Mouse (Mus musculus) embryonic facial prominence, embryonic 15.5 days (tissue): ENCODE results near the gene Furin. TPM values are rescaled to one million over a fixed set of nuclear protein-coding genes. Genes with fewer than 3 reads are reported as not detected.

Source experiments
- ATAC-seq: fragments of 200-750 bp; cut with Nextera tagmentation; 2 replicates; pipeline ENCODE4 v1.8.0; 2017; ENCODE audit warnings: low read depth, moderate TSS enrichment; ENCODE audit not compliant: insufficient number of reproducible peaks, low FRiP score, low TSS enrichment
- H3K27ac ChIP-seq: fragments of 300-500 bp; sonication (generic); replicated peaks from 2 replicates; pipeline ENCODE4 v1.5.1; 2015; ENCODE audit warnings: mild to moderate bottlenecking, inconsistent platforms
- H3K27me3 ChIP-seq: fragments of 300-500 bp; sonication (generic); 2 replicates; pipeline ENCODE4 v1.6.1; 2015; ENCODE audit warnings: inconsistent platforms
- H3K36me3 ChIP-seq: fragments of 300-500 bp; sonication (generic); 2 replicates; pipeline ENCODE4 v1.6.1; 2015; ENCODE audit warnings: mild to moderate bottlenecking, inconsistent platforms
- H3K4me1 ChIP-seq: fragments of 300-500 bp; sonication (generic); 2 replicates; pipeline ENCODE4 v1.6.1; 2015; ENCODE audit warnings: inconsistent platforms
- H3K4me2 ChIP-seq: fragments of 300-500 bp; sonication (generic); replicated peaks from 2 replicates; pipeline ENCODE4 v1.6.1; 2015; ENCODE audit warnings: mild to moderate bottlenecking, inconsistent platforms
- H3K4me3 ChIP-seq: fragments of 300-500 bp; sonication (generic); replicated peaks from 2 replicates; pipeline ENCODE4 v1.5.1; 2015; ENCODE audit warnings: mild to moderate bottlenecking, inconsistent platforms
- H3K9ac ChIP-seq: fragments of 300-500 bp; sonication (generic); 2 replicates; pipeline ENCODE4 v1.6.1; 2015; ENCODE audit warnings: inconsistent platforms
- H3K9me3 ChIP-seq: fragments of 300-500 bp; sonication (generic); replicated peaks from 2 replicates; pipeline ENCODE4 v1.6.1; 2016; ENCODE audit warnings: inconsistent platforms
- WGBS: fragments of 180-500 bp; shearing (Covaris S2); methylation state at CpG from one replicate; pipeline ENCODE4 v1.1.7; 2015; 5-methylcytosine and 5-hydroxymethylcytosine counted together
- polyA plus RNA-seq: library from polyadenylated mRNA; unstranded; fragments of >200 nt; fragmentation: Nextera tagmentation; extraction: Ambion mirVana; gene quantifications from 2 replicates; pipeline ENCODE4 v1.2.1, GENCODE M21; 2015

Gene Furin
- polyA plus RNA-seq, 1 experiment from 2014 or later = 16.0 TPM

- WGBS = 65% methylated on average over 5 of the region's 5 CpGs
- Histone ChIP-seq H3K9ac (no peak overlapping the region), H3K9me3 (no peaks in the 10 kb centered on the region), H3K27ac (no peak overlapping the region), H3K4me1 (no peaks in the 10 kb centered on the region), H3K27me3 (no peaks in the 10 kb centered on the region), H3K4me2 (no peak overlapping the region), H3K36me3 (no peaks in the 10 kb centered on the region), H3K4me3 (no peak overlapping the region)
- ATAC-seq = no peak
Observed at GRCm38 (mm10) chr7:80412781-80413180, 7.5 kb upstream of the Furin start.

- H3K4me3 ChIP-seq = no peak overlapping the region
- no peak overlapping the region for H3K4me2 ChIP-seq
- no peaks in the 10 kb centered on the region for H3K9me3 ChIP-seq
- ATAC-seq = no peak
- WGBS = 72% methylated on average over 10 of the region's 10 CpGs
- no peak overlapping the region for H3K9ac ChIP-seq
- no peaks in the 10 kb centered on the region for H3K4me1 ChIP-seq
- H3K36me3 ChIP-seq = no peaks in the 10 kb centered on the region
- H3K27me3 ChIP-seq = no peaks in the 10 kb centered on the region
- no peak overlapping the region for H3K27ac ChIP-seq
Observed at GRCm38 (mm10) chr7:80412279-80412678, 7.0 kb upstream of the Furin start.

GRCm38 (mm10) chr7:80410380-80410779 is 5.1 kb upstream of the Furin start:
- Histone ChIP-seq H3K27ac (no peak overlapping the region), H3K4me3 (no peak overlapping the region), H3K9me3 (no peaks in the 10 kb centered on the region), H3K4me2 (no peak overlapping the region), H3K9ac (no peak overlapping the region), H3K4me1 (0 out of 2 replicates have a peak, but pooled peaks cover 3% of the 10 kb centered on the region), H3K27me3 (no peaks in the 10 kb centered on the region), H3K36me3 (no peaks in the 10 kb centered on the region)
- WGBS = 76% methylated on average over 9 of the region's 9 CpGs
- ATAC-seq = no peak

GRCm38 (mm10) chr7:80407712-80408111 is 2.5 kb upstream of the Furin start:
- Histone ChIP-seq H3K4me1 (peaks cover 18% of the 10 kb centered on the region), H3K4me3 (no peak overlapping the region), H3K27ac (peak overlapping the region; percentile 48; the same call in 1 of the 2 replicates), H3K27me3 (no peaks in the 10 kb centered on the region), H3K9ac (no peak overlapping the region), H3K4me2 (no peak overlapping the region), H3K9me3 (no peaks in the 10 kb centered on the region), H3K36me3 (no peaks in the 10 kb centered on the region)
- 66% methylated on average over 9 of the region's 9 CpGs for WGBS
- ATAC-seq = peak; percentile 55; the same call in 1 of the 2 replicates

- Histone ChIP-seq H3K27me3 (no peaks in the 10 kb centered on the region), H3K9me3 (no peaks in the 10 kb centered on the region), H3K4me2 (no peak overlapping the region), H3K4me3 (no peak overlapping the region), H3K36me3 (no peaks in the 10 kb centered on the region), H3K9ac (no peak overlapping the region), H3K27ac (no peak overlapping the region), H3K4me1 (peaks cover 26% of the 10 kb centered on the region)
- 87% methylated on average over 3 of the region's 3 CpGs for WGBS
- ATAC-seq = no peak
Observed at GRCm38 (mm10) chr7:80406186-80406585, 950 bp upstream of the Furin start.

- Histone ChIP-seq H3K4me2 (no peak overlapping the region), H3K27me3 (no peaks in the 10 kb centered on the region), H3K36me3 (no peaks in the 10 kb centered on the region), H3K27ac (peak overlapping the region; percentile 93), H3K9ac (no peak overlapping the region), H3K4me3 (no peak overlapping the region), H3K4me1 (peaks cover 44% of the 10 kb centered on the region), H3K9me3 (no peaks in the 10 kb centered on the region)
- ATAC-seq = no peak
- 58% methylated on average over 7 of the region's 7 CpGs for WGBS
Observed at GRCm38 (mm10) chr7:80404101-80404894, 938 bp downstream of the Furin start.

- peak overlapping the region; percentile 86; the same call in 1 of the 2 replicates for H3K4me2 ChIP-seq
- H3K4me1 ChIP-seq = peaks cover 51% of the 10 kb centered on the region
- peak overlapping the region; percentile 89 for H3K4me3 ChIP-seq
- peak overlapping the region; percentile 98; the same call in 1 of the 2 replicates for H3K9ac ChIP-seq
- 33% methylated on average over 9 of the region's 9 CpGs for WGBS
- no peaks in the 10 kb centered on the region for H3K36me3 ChIP-seq
- H3K27ac ChIP-seq = peak overlapping the region; percentile 93
- no peaks in the 10 kb centered on the region for H3K27me3 ChIP-seq
- ATAC-seq = no peak
- no peaks in the 10 kb centered on the region for H3K9me3 ChIP-seq
Observed at GRCm38 (mm10) chr7:80403551-80403950, 1.7 kb downstream of the Furin start.

- Histone ChIP-seq H3K36me3 (peaks cover 6% of the 10 kb centered on the region), H3K4me2 (peak overlapping the region; percentile 86), H3K9ac (peak overlapping the region; percentile 98), H3K4me3 (peak overlapping the region; percentile 89), H3K27me3 (no peaks in the 10 kb centered on the region), H3K4me1 (peaks cover 51% of the 10 kb centered on the region), H3K9me3 (no peaks in the 10 kb centered on the region), H3K27ac (peak overlapping the region; percentile 93)
- WGBS = under 1% methylated on average over 67 of the region's 92 CpGs
- peak; percentile 70 for ATAC-seq
Observed at GRCm38 (mm10) chr7:80402651-80403321, 2.5 kb downstream of the Furin start.

- Histone ChIP-seq H3K4me3 (peak overlapping the region; percentile 89), H3K27ac (peak overlapping the region; percentile 93), H3K4me2 (peak overlapping the region; percentile 86), H3K36me3 (peaks cover 13% of the 10 kb centered on the region), H3K9me3 (no peaks in the 10 kb centered on the region), H3K27me3 (no peaks in the 10 kb centered on the region), H3K4me1 (peaks cover 51% of the 10 kb centered on the region), H3K9ac (peak overlapping the region; percentile 98)
- 0 out of 2 replicates have a peak, but pooled peaks have one; percentile 20 for ATAC-seq
- under 1% methylated on average over 45 of the region's 102 CpGs for WGBS
Observed at GRCm38 (mm10) chr7:80401860-80402641, 3.2 kb downstream of the Furin start.

- Histone ChIP-seq H3K4me3 (peak overlapping the region; percentile 89), H3K36me3 (peaks cover 21% of the 10 kb centered on the region), H3K9ac (peak overlapping the region; percentile 98), H3K27ac (peak overlapping the region; percentile 93), H3K4me1 (peaks cover 48% of the 10 kb centered on the region), H3K4me2 (peak overlapping the region; percentile 86), H3K9me3 (no peaks in the 10 kb centered on the region), H3K27me3 (no peaks in the 10 kb centered on the region)
- 17% methylated on average over 5 of the region's 5 CpGs for WGBS
- no peak for ATAC-seq
Observed at GRCm38 (mm10) chr7:80401041-80401859, 4.0 kb downstream of the Furin start.
